Mouse (Mus musculus) adipose tissue, adult 10 weeks (tissue): Measurements from ENCODE around the gene Ralbp1. TPM values are rescaled to one million over a fixed set of nuclear protein-coding genes. Genes with fewer than 3 reads are reported as not detected.

ENCODE experiments used
- polyA plus RNA-seq: library from polyadenylated mRNA; stranded (reverse); fragments of 350-450 nt; fragmentation: Illumina TruSeq; extraction: RNeasy Lipid Tissue Mini Kit (QIAGEN cat#74804); gene quantifications from one replicate; pipeline ENCODE4 v1.2.3, GENCODE M21; 2014; ENCODE audit warnings: low read depth, low replicate concordance

The Ralbp1 gene
- 50.4 TPM for polyA plus RNA-seq

GRCm38 (mm10) chr17:65885697-65886529, at the start of gene Ralbp1:
Gene Ralbp1, minus strand, starts transcription at chr17:65885798.

Other genes starting within 250 kb of the Ralbp1 start
- gene Txndc2, start 243.6 kb downstream of the Ralbp1 start, polyA plus RNA-seq, result 12.3 TPM
- 17.6 TPM for gene Rab31, start 113.0 kb downstream of the Ralbp1 start, polyA plus RNA-seq
- 36.3 TPM for gene Ppp4r1, start 103.2 kb downstream of the Ralbp1 start, polyA plus RNA-seq
- 56.1 TPM for gene Twsg1, start 65.4 kb upstream of the Ralbp1 start, polyA plus RNA-seq
- gene Ankrd12, start 191.3 kb upstream of the Ralbp1 start, polyA plus RNA-seq, result 9.9 TPM
- gene Ndufv2, start 215.8 kb upstream of the Ralbp1 start, polyA plus RNA-seq, result 190 TPM
- 30.8 TPM for gene Washc1, start 225.7 kb upstream of the Ralbp1 start, polyA plus RNA-seq
- gene Ddx11, start 237.7 kb upstream of the Ralbp1 start, polyA plus RNA-seq, result 3.0 TPM